9 mouse cellular contexts compared by ENCODE assay signal in the genomic region with DNA sequence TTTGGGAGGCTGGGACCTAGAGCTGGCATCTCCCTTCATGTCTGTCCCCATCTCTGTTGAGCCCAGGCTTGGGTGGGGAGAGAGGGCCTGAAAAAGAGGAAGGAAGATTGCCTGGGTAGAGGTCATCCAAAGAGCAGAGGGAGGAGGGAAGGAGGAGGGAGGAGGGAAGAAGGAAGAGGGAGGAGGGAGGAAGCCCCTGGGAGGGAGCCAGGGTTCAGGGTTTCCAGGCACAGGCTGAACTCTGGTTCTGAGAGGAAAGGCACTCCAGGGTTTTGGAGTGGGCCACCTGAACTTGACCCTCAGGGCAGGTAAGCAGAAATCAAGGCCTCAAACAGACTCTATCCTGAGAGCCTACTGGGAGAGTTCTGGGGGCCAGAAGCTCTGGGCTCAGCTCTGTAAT. TPM values are rescaled to one million over a fixed set of nuclear protein-coding genes. Genes with fewer than 3 reads are reported as not detected.
DNase-seq lines count a peak whose midpoint lies in the region; ATAC-seq and TF ChIP-seq lines count a peak whose summit lies in the region.
"Had no signal": no experiment of that assay in that cellular context is flagged by ENCODE, and none has a peak within 500 bp of the region (broad histone marks: within the 10 kb centered on the region; RNA-seq: fewer than 3 reads in every experiment).

No protein-coding gene starts in this region.

- no peaks in the 10 kb centered on the region for H3K79me2 ChIP-seq in C2C12 (ENCODE audit: control insufficient read depth, insufficient read depth)

- H3K4me1 ChIP-seq in lung, embryonic 14.5 days (ENCODE audit: insufficient read depth), result peaks cover 33% of the 10 kb centered on the region
- no peaks in the 10 kb centered on the region for H3K4me1 ChIP-seq in midbrain, embryonic 16.5 days (ENCODE audit: control insufficient read depth, insufficient read depth, low read length)

- H3K9ac ChIP-seq in lung, embryonic 14.5 days, result no peak overlapping the region
- H3K9ac ChIP-seq in midbrain, embryonic 16.5 days (ENCODE audit: low read depth, low read length), result no peak overlapping the region
- H3K9ac ChIP-seq: forebrain, postnatal 0 days had no signal

- H3K9me3 ChIP-seq in lung, embryonic 14.5 days (ENCODE audit: low read depth, low read length), result no peaks in the 10 kb centered on the region
- no peaks in the 10 kb centered on the region for H3K9me3 ChIP-seq in midbrain, embryonic 16.5 days (replicated peaks; ENCODE audit: control insufficient read depth, low read length, poor library complexity, severe bottlenecking)

- peak overlapping the region; percentile 15 for H3K4me3 ChIP-seq in C2C12 (ENCODE audit: insufficient read depth, poor library complexity, severe bottlenecking)
- H3K4me3 ChIP-seq in lung, embryonic 14.5 days (ENCODE audit: low read depth, low read length), result no peak overlapping the region
- H3K4me3 ChIP-seq in midbrain, embryonic 16.5 days (ENCODE audit: low read depth, low read length), result no peak overlapping the region

- peak; percentile 28 for DNase-seq in 3T3-L1 (ENCODE audit: low read depth, low spot score)
- peak; percentile 43 for DNase-seq in lung, embryonic 14.5 days
- no peak for DNase-seq in Muller cell, postnatal 12 days (ENCODE audit: inconsistent ontology term)
- no peak for DNase-seq in T-cell, adult 2 months (ENCODE audit: low spot score)
- DNase-seq: cerebellum, adult 11 months; forebrain, postnatal 0 days had no signal

- peak overlapping the region; percentile 29; the same call in 1 of the 2 replicates for H3K4me2 ChIP-seq in lung, embryonic 14.5 days
- H3K4me2 ChIP-seq in midbrain, embryonic 16.5 days (ENCODE audit: low read length), result no peak overlapping the region

- H3K36me3 ChIP-seq in C2C12 (ENCODE audit: control insufficient read depth, insufficient read depth), result no peaks in the 10 kb centered on the region
- H3K36me3 ChIP-seq in lung, embryonic 14.5 days (ENCODE audit: insufficient read depth), result no peaks in the 10 kb centered on the region
- no peaks in the 10 kb centered on the region for H3K36me3 ChIP-seq in midbrain, embryonic 16.5 days (ENCODE audit: control insufficient read depth, insufficient read depth, low read length)

- H3K79me3 ChIP-seq in C2C12 (ENCODE audit: low read depth), result no peaks in the 10 kb centered on the region

- no peaks in the 10 kb centered on the region for H3K27me3 ChIP-seq in C2C12 (ENCODE audit: control insufficient read depth, insufficient read depth, insufficient read length)
- peaks cover 5% of the 10 kb centered on the region for H3K27me3 ChIP-seq in lung, embryonic 14.5 days (ENCODE audit: insufficient read depth, low read length)
- H3K27me3 ChIP-seq in midbrain, embryonic 16.5 days (ENCODE audit: control insufficient read depth, insufficient read depth, low read depth, low read length), result peaks cover 6% of the 10 kb centered on the region

- no peak overlapping the region for H3ac ChIP-seq in C2C12 (ENCODE audit: control insufficient read depth, insufficient read length, low read depth)

- H3K27ac ChIP-seq in lung, embryonic 14.5 days (ENCODE audit: low read depth), result peak overlapping the region; percentile 87
- no peak overlapping the region for H3K27ac ChIP-seq in midbrain, embryonic 16.5 days (ENCODE audit: low read length)

- TF ChIP-seq CTCF in C2C12 (IDR thresholded peaks at IDR 0.05; ENCODE audit: control insufficient read depth, insufficient read depth, insufficient read length), result no peak
- no peak for TF ChIP-seq CTCF in lung, embryonic 14.5 days (IDR thresholded peaks at IDR 0.05; ENCODE audit: low read depth)

- peak; percentile 52 to 60 for ATAC-seq in hematopoietic stem cell, adult 5-6 weeks (replicated peaks in 1 of 2; ENCODE audit: insufficient read depth in 1 of 2, low FRiP score in 2 of 2, low TSS enrichment in 1 of 2, low read depth in 1 of 2, poor library complexity in 2 of 2, severe bottlenecking in 2 of 2)
- ATAC-seq in lung, embryonic 14.5 days (ENCODE audit: insufficient read depth), result peak; percentile 2; the same call in 1 of the 2 replicates
- no peak for ATAC-seq in midbrain, embryonic 16.5 days
- ATAC-seq: forebrain, postnatal 0 days had no signal

TF ChIP-seq in C2C12, 6 proteins besides CTCF, POLR2A, EP300 and RAD21:
- TF ChIP-seq MAX (IDR thresholded peaks at IDR 0.05) (no peak), MYOG (IDR thresholded peaks at IDR 0.05; ENCODE audit: control insufficient read depth, extremely low read depth, insufficient read length) (no peak), MYOD1 (IDR thresholded peaks at IDR 0.05; ENCODE audit: control insufficient read depth, insufficient read length, low read depth) (no peak), CEBPB (IDR thresholded peaks at IDR 0.05; ENCODE audit: low read depth) (no peak), USF1 (IDR thresholded peaks at IDR 0.05; ENCODE audit: low read depth) (no peak), FOSL1 (IDR thresholded peaks at IDR 0.05; ENCODE audit: insufficient read depth, low read length, poor library complexity, severe bottlenecking) (no peak)

RNA-seq across cellular contexts. Expression of gene Ptgs1, which starts 13.7 kb away (rescaled TPM):
- 336 TPM for polyA plus RNA-seq in C2C12 (2012; fragmentation: generic; extraction: Trizol)
- total RNA-seq in hematopoietic stem cell, adult 5-6 weeks (2017), result 28.5 and 46.1 TPM in 2 replicates
- polyA plus RNA-seq in lung, embryonic 14.5 days (2014; fragmentation: Nextera tagmentation; extraction: Ambion mirVana), result 30.2 and 33.4 TPM in 2 replicates
- 4.0 and 5.5 TPM in 2 replicates for polyA plus RNA-seq in midbrain, embryonic 16.5 days (2015; fragmentation: Nextera tagmentation; extraction: Ambion mirVana)

Comparison
In these comparisons a context has a peak if more than half of its experiments do, and no peak if none do; other contexts are left out.
1. DNase-seq: peak in 3T3-L1 (single experiment) and lung, embryonic 14.5 days (single experiment); none in Muller cell, postnatal 12 days (single experiment) and T-cell, adult 2 months (single experiment).